Mouse (Mus musculus) heart, embryonic 12.5 days (tissue): ENCODE results near the gene Myo7a. TPM values are rescaled to one million over a fixed set of nuclear protein-coding genes. Genes with fewer than 3 reads are reported as not detected.

ENCODE experiments used
- ATAC-seq: fragments of 200-750 bp; cut with Nextera tagmentation; 2 replicates; pipeline ENCODE4 v1.8.0; 2017; ENCODE audit warnings: moderate TSS enrichment, moderate library complexity; ENCODE audit not compliant: insufficient number of reproducible peaks, low FRiP score
- H3K27ac ChIP-seq: fragments of 300-500 bp; sonication (generic); 2 replicates; pipeline ENCODE4 v1.5.1; 2016; ENCODE audit warnings: mild to moderate bottlenecking, moderate library complexity; ENCODE audit not compliant: poor library complexity, severe bottlenecking
- H3K27me3 ChIP-seq: fragments of 300-500 bp; sonication (generic); replicated peaks from 2 replicates; pipeline ENCODE4 v1.6.1; 2016; ENCODE audit warnings: mild to moderate bottlenecking, moderate library complexity
- H3K36me3 ChIP-seq: fragments of 300-500 bp; sonication (generic); 2 replicates; pipeline ENCODE4 v1.6.1; 2016; ENCODE audit warnings: mild to moderate bottlenecking, moderate library complexity
- H3K4me1 ChIP-seq: fragments of 300-500 bp; sonication (generic); replicated peaks from 2 replicates; pipeline ENCODE4 v1.6.1; 2016; ENCODE audit warnings: mild to moderate bottlenecking
- H3K4me2 ChIP-seq: fragments of 300-500 bp; sonication (generic); 2 replicates; pipeline ENCODE4 v1.6.1; 2016; ENCODE audit warnings: mild to moderate bottlenecking, moderate library complexity
- H3K4me3 ChIP-seq: fragments of 300-500 bp; sonication (generic); 2 replicates; pipeline ENCODE4 v1.5.1; 2016; ENCODE audit warnings: mild to moderate bottlenecking
- H3K9ac ChIP-seq: fragments of 300-500 bp; sonication (generic); 2 replicates; pipeline ENCODE4 v1.6.1; 2016; ENCODE audit warnings: mild to moderate bottlenecking, moderate library complexity
- H3K9me3 ChIP-seq: fragments of 300-500 bp; sonication (generic); replicated peaks from 2 replicates; pipeline ENCODE4 v1.6.1; 2016; ENCODE audit warnings: mild to moderate bottlenecking, moderate library complexity
- WGBS: fragments of 180-500 bp; shearing (Covaris S2); methylation state at CpG from one replicate; pipeline ENCODE4 v1.1.7; 2016; 5-methylcytosine and 5-hydroxymethylcytosine counted together
- polyA plus RNA-seq: library from polyadenylated mRNA; unstranded; fragments of >200 nt; fragmentation: Nextera tagmentation; extraction: Ambion mirVana; gene quantifications from 2 replicates; pipeline ENCODE4 v1.2.1, GENCODE M21; 2016

Gene Myo7a
- polyA plus RNA-seq, 1 experiment from 2014 or later: 14.4 TPM

GRCm38 (mm10) chr7:98102488-98102887, 16.8 kb downstream of the Myo7a start:
- WGBS: 96% methylated on average over 11 of the region's 11 CpGs
- no peak for ATAC-seq
- H3K9me3 ChIP-seq: 0 out of 2 replicates have a peak, but pooled peaks cover 3% of the 10 kb centered on the region
- peaks cover 6% of the 10 kb centered on the region for H3K36me3 ChIP-seq
- no peak overlapping the region for H3K27ac ChIP-seq
- H3K4me1 ChIP-seq: peaks cover 23% of the 10 kb centered on the region
- H3K4me2 ChIP-seq: peak overlapping the region; percentile 53; the same call in 1 of the 2 replicates
- no peak overlapping the region for H3K9ac ChIP-seq
- no peak overlapping the region for H3K4me3 ChIP-seq
- no peaks in the 10 kb centered on the region for H3K27me3 ChIP-seq

GRCm38 (mm10) chr7:98097557-98097956, 21.8 kb downstream of the Myo7a start:
- H3K4me1 ChIP-seq: no peaks in the 10 kb centered on the region
- WGBS: 84% methylated on average over 8 of the region's 8 CpGs
- H3K36me3 ChIP-seq: peaks cover 21% of the 10 kb centered on the region
- peaks cover 12% of the 10 kb centered on the region for H3K9me3 ChIP-seq
- ATAC-seq: no peak
- H3K27ac ChIP-seq: no peak overlapping the region
- H3K9ac ChIP-seq: no peak overlapping the region
- no peak overlapping the region for H3K4me3 ChIP-seq
- no peaks in the 10 kb centered on the region for H3K27me3 ChIP-seq
- H3K4me2 ChIP-seq: no peak overlapping the region

- no peaks in the 10 kb centered on the region for H3K4me1 ChIP-seq
- no peak overlapping the region for H3K4me2 ChIP-seq
- peaks cover 12% of the 10 kb centered on the region for H3K9me3 ChIP-seq
- no peak overlapping the region for H3K4me3 ChIP-seq
- ATAC-seq: no peak
- H3K27me3 ChIP-seq: no peaks in the 10 kb centered on the region
- H3K9ac ChIP-seq: no peak overlapping the region
- 89% methylated on average over 4 of the region's 4 CpGs for WGBS
- peaks cover 21% of the 10 kb centered on the region for H3K36me3 ChIP-seq
- no peak overlapping the region for H3K27ac ChIP-seq
These were observed 23.5 kb downstream of the Myo7a start for GRCm38 (mm10) chr7:98095852-98096251.

- Histone ChIP-seq H3K27ac (no peak overlapping the region), H3K4me3 (no peak overlapping the region), H3K36me3 (no peaks in the 10 kb centered on the region), H3K4me1 (peaks cover 40% of the 10 kb centered on the region), H3K27me3 (no peaks in the 10 kb centered on the region), H3K9ac (no peak overlapping the region), H3K4me2 (no peak overlapping the region), H3K9me3 (no peaks in the 10 kb centered on the region)
- 45% methylated on average over 2 of the region's 2 CpGs for WGBS
- no peak for ATAC-seq
These were observed 33.0 kb downstream of the Myo7a start for GRCm38 (mm10) chr7:98086346-98086745.

GRCm38 (mm10) chr7:98085314-98085713, 34.0 kb downstream of the Myo7a start:
- ATAC-seq: no peak
- peak overlapping the region; percentile 23 for H3K4me2 ChIP-seq

GRCm38 (mm10) chr7:98084541-98085293, 34.6 kb downstream of the Myo7a start:
- no peak overlapping the region for H3K4me3 ChIP-seq
- H3K36me3 ChIP-seq: peaks cover 7% of the 10 kb centered on the region; the same call in 1 of the 2 replicates
- no peak overlapping the region for H3K9ac ChIP-seq
- H3K27ac ChIP-seq: peak overlapping the region; percentile 47
- H3K27me3 ChIP-seq: no peaks in the 10 kb centered on the region
- no peaks in the 10 kb centered on the region for H3K9me3 ChIP-seq
- H3K4me1 ChIP-seq: peaks cover 40% of the 10 kb centered on the region
- H3K4me2 ChIP-seq: peak overlapping the region; percentile 33
- ATAC-seq: peak; percentile 54
- WGBS: 24% methylated on average over 12 of the region's 12 CpGs

More at GRCm38 (mm10) chr7:98085314-98085713, 34.0 kb downstream of the Myo7a start:
- Histone ChIP-seq H3K27ac (peak overlapping the region; percentile 47), H3K9ac (no peak overlapping the region), H3K27me3 (no peaks in the 10 kb centered on the region), H3K4me1 (peaks cover 40% of the 10 kb centered on the region), H3K9me3 (no peaks in the 10 kb centered on the region), H3K36me3 (peaks cover 6% of the 10 kb centered on the region; the same call in 1 of the 2 replicates), H3K4me3 (no peak overlapping the region)
- 59% methylated on average over 7 of the region's 7 CpGs for WGBS

- ATAC-seq: no peak
- no peaks in the 10 kb centered on the region for H3K9me3 ChIP-seq
- 0 out of 2 replicates have a peak overlapping the region, but pooled peaks have one; percentile 1 for H3K27ac ChIP-seq
- no peaks in the 10 kb centered on the region for H3K27me3 ChIP-seq
- H3K9ac ChIP-seq: no peak overlapping the region
- H3K4me2 ChIP-seq: no peak overlapping the region
- H3K4me1 ChIP-seq: peaks cover 43% of the 10 kb centered on the region
- peaks cover 17% of the 10 kb centered on the region for H3K36me3 ChIP-seq
- WGBS: 33% methylated on average over 5 of the region's 5 CpGs
- no peak overlapping the region for H3K4me3 ChIP-seq
These were observed 36.9 kb downstream of the Myo7a start for GRCm38 (mm10) chr7:98082376-98082775.

- 74% methylated on average over 11 of the region's 11 CpGs for WGBS
- Histone ChIP-seq H3K4me3 (no peak overlapping the region), H3K27ac (no peak overlapping the region), H3K9ac (no peak overlapping the region), H3K27me3 (no peaks in the 10 kb centered on the region), H3K9me3 (no peaks in the 10 kb centered on the region), H3K36me3 (peaks cover 34% of the 10 kb centered on the region), H3K4me2 (no peak overlapping the region), H3K4me1 (peaks cover 10% of the 10 kb centered on the region)
- ATAC-seq: no peak
These were observed 41.9 kb downstream of the Myo7a start for GRCm38 (mm10) chr7:98077453-98077852.

- Histone ChIP-seq H3K27me3 (no peaks in the 10 kb centered on the region), H3K27ac (no peak overlapping the region), H3K9ac (no peak overlapping the region), H3K36me3 (peaks cover 11% of the 10 kb centered on the region; the same call in 1 of the 2 replicates), H3K4me2 (no peak overlapping the region), H3K9me3 (no peaks in the 10 kb centered on the region), H3K4me3 (no peak overlapping the region), H3K4me1 (no peaks in the 10 kb centered on the region)
- 31% methylated on average over 5 of the region's 5 CpGs for WGBS
- no peak for ATAC-seq
These were observed 47.7 kb downstream of the Myo7a start for GRCm38 (mm10) chr7:98071620-98072019.

- no peak overlapping the region for H3K9ac ChIP-seq
- 62% methylated on average over 11 of the region's 11 CpGs for WGBS
- no peak overlapping the region for H3K27ac ChIP-seq
These were observed 53.1 kb downstream of the Myo7a start for GRCm38 (mm10) chr7:98066229-98066628.

GRCm38 (mm10) chr7:98054942-98055341, 64.4 kb downstream of the Myo7a start:
- Histone ChIP-seq H3K27me3 (no peaks in the 10 kb centered on the region), H3K4me3 (no peak overlapping the region), H3K4me1 (no peaks in the 10 kb centered on the region), H3K9ac (no peak overlapping the region), H3K4me2 (no peak overlapping the region), H3K27ac (no peak overlapping the region), H3K36me3 (peaks cover 3% of the 10 kb centered on the region; the same call in 1 of the 2 replicates), H3K9me3 (no peaks in the 10 kb centered on the region)
- 83% methylated on average over 8 of the region's 8 CpGs for WGBS
- ATAC-seq: no peak

More at GRCm38 (mm10) chr7:98066229-98066628, 53.1 kb downstream of the Myo7a start:
- Histone ChIP-seq H3K36me3 (peaks cover 9% of the 10 kb centered on the region; the same call in 1 of the 2 replicates), H3K9me3 (no peaks in the 10 kb centered on the region), H3K4me1 (no peaks in the 10 kb centered on the region), H3K27me3 (no peaks in the 10 kb centered on the region), H3K4me2 (no peak overlapping the region), H3K4me3 (no peak overlapping the region)
- no peak for ATAC-seq
